Mouse (Mus musculus) forebrain, embryonic 16.5 days (tissue): ENCODE data around the gene Atp6v1c2. TPM values are rescaled to one million over a fixed set of nuclear protein-coding genes. Genes with fewer than 3 reads are reported as not detected.
A peak's percentile ranks its signal among the peaks of the same experiment; 100 is the strongest.

ENCODE experiments used
- ATAC-seq: fragments of 200-750 bp; cut with Nextera tagmentation; 2 replicates; pipeline ENCODE4 v1.8.0; 2017; ENCODE audit warnings: mild to moderate bottlenecking, moderate library complexity
- H3K27ac ChIP-seq: fragments of 300-500 bp; sonication (generic); 2 replicates; pipeline ENCODE4 v1.5.1; 2014; ENCODE audit warnings: low read length, control low read depth
- H3K27me3 ChIP-seq: fragments of 300-500 bp; sonication (generic); replicated peaks from 2 replicates; pipeline ENCODE4 v1.6.1; 2014; ENCODE audit warnings: low read length; ENCODE audit not compliant: control insufficient read depth, insufficient read depth
- H3K36me3 ChIP-seq: fragments of 300-500 bp; sonication (generic); 2 replicates; pipeline ENCODE4 v1.6.1; 2014; ENCODE audit not compliant: control insufficient read depth, insufficient read depth
- H3K4me1 ChIP-seq: fragments of 300-500 bp; sonication (generic); replicated peaks from 2 replicates; pipeline ENCODE4 v1.6.1; 2014; ENCODE audit warnings: low read length; ENCODE audit not compliant: control insufficient read depth, insufficient read depth
- H3K4me2 ChIP-seq: fragments of 300-500 bp; sonication (generic); 2 replicates; pipeline ENCODE4 v1.6.1; 2014; ENCODE audit warnings: mild to moderate bottlenecking, low read length, control low read depth
- H3K4me3 ChIP-seq: fragments of 300-500 bp; sonication (generic); replicated peaks from 2 replicates; pipeline ENCODE4 v1.5.1; 2014; ENCODE audit warnings: mild to moderate bottlenecking, low read length, control low read depth
- H3K9ac ChIP-seq: fragments of 300-500 bp; sonication (generic); replicated peaks from 2 replicates; pipeline ENCODE4 v1.6.1; 2014; ENCODE audit warnings: low read depth, low read length, control low read depth
- H3K9me3 ChIP-seq: fragments of 300-500 bp; sonication (generic); 2 replicates; pipeline ENCODE4 v1.6.1; 2016; ENCODE audit warnings: low read length; ENCODE audit not compliant: control insufficient read depth
- WGBS: fragments of 180-500 bp; shearing (Covaris S2); extraction: QIAGEN DNeasy Blood & Tissue Kit; methylation state at CpG from one replicate; pipeline ENCODE4 v1.1.7; 2014; 5-methylcytosine and 5-hydroxymethylcytosine counted together
- polyA plus RNA-seq: library from polyadenylated mRNA; unstranded; fragments of >200 nt; fragmentation: Nextera tagmentation; extraction: Ambion mirVana; gene quantifications from 2 replicates; pipeline ENCODE4 v1.2.1, GENCODE M21; 2015

The Atp6v1c2 gene
- polyA plus RNA-seq, 1 experiment from 2014 or later: 1.3 TPM

DNA sequence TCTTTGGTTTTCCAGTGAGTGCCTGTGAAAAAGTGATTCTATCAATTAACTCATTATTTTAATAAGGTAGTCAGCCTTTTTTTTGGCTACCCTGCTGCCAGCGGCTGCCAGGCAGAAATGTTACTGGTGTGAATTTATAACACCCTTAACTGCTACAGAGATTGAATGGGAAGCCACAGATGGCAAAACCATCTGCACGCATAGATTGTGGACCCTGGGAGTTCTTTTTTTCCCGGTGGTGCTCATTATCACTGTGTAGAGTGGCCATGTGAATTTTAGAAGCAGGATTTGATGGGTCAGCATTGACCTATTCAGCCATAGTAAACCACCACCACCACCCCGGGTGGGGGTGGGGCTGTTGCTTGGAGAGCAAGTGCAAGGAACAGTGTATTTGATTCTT, 61.8 kb downstream of the Atp6v1c2 start:
- H3K4me3 ChIP-seq: peak overlapping the region; percentile 93
- H3K27me3 ChIP-seq: no peaks in the 10 kb centered on the region
- H3K4me2 ChIP-seq: peak overlapping the region; percentile 55
- peaks cover 49% of the 10 kb centered on the region for H3K4me1 ChIP-seq
- no peaks in the 10 kb centered on the region for H3K9me3 ChIP-seq
- H3K9ac ChIP-seq: peak overlapping the region; percentile 94
- 2% methylated on average over 4 of the region's 4 CpGs for WGBS
- ATAC-seq: peak; percentile 44
- peaks cover 18% of the 10 kb centered on the region for H3K36me3 ChIP-seq
- H3K27ac ChIP-seq: peak overlapping the region; percentile 89

DNA sequence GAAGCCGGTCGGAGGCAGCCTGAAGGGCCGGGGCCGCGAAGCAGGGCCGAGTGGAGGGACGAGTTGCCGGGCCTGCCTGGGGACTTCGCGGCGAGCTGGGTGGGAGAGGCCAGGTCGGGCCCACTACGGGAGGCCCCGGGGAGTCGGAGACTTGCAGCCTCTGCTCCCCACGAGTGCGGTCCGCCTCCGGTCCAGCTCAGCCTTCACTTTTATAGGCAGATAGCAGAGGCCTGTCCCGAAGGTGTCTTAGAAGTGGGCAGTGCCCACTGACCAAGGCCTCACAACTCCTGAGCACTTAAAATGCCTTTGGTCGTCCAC, 62.5 kb downstream of the Atp6v1c2 start:
- H3K9me3 ChIP-seq: no peaks in the 10 kb centered on the region
- H3K9ac ChIP-seq: peak overlapping the region; percentile 94
- H3K27me3 ChIP-seq: no peaks in the 10 kb centered on the region
- ATAC-seq: no peak
- H3K4me2 ChIP-seq: peak overlapping the region; percentile 55
- peak overlapping the region; percentile 89 for H3K27ac ChIP-seq
- peak overlapping the region; percentile 93 for H3K4me3 ChIP-seq
- peaks cover 15% of the 10 kb centered on the region for H3K36me3 ChIP-seq
- WGBS: 2% methylated on average over 21 of the region's 21 CpGs
- H3K4me1 ChIP-seq: peaks cover 43% of the 10 kb centered on the region

DNA sequence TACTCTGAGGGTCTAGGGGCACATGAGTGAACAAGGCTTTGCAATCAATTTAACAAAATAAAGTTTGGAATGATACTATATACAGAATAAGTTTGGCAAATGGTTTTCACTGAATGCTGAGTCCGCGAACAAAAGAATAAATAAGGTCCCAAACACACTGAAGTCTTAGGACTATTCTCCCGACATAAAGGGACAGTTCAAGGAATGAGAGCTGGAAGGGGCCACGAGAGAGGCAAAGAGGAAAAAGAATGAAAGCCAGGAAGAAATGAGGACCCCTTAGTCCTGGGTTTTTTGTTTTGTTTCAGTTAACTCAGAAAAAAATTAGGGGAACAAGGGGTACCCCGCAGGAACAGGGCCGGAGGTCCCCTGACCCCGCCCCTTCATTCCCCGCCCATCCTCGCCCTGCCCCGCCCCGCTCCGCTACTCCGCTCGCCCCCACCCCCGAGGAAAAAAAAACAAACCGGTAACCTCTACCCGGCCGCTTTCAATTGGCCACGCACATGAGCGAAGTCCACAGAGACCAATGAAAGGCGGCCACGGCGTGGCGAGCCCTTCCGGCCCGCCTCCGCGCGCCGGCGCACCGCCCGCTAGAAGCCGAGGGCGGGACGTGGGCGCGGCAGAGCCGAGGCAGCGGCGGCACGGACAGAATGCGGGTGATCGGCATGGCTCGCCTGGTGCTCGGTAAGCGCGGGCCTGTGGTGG, 63.0 kb downstream of the Atp6v1c2 start, which contains the start of gene Pdia6:
Gene Pdia6, plus strand, starts transcription at position 575 of the 702 bp plus-strand sequence.
- Histone ChIP-seq H3K27ac (peak within 1 kb of the TSS; percentile 89), H3K4me2 (peak within 1 kb of the TSS; percentile 55), H3K9me3 (no peaks in the 10 kb centered on the region), H3K9ac (peak within 1 kb of the TSS; percentile 94), H3K36me3 (peaks cover 11% of the 10 kb centered on the region), H3K4me1 (peaks cover 38% of the 10 kb centered on the region), H3K27me3 (no peaks in the 10 kb centered on the region), H3K4me3 (peak within 1 kb of the TSS; percentile 93)
- peak; percentile 99 for ATAC-seq
- WGBS: under 1% methylated on average over 43 of the region's 48 CpGs

DNA sequence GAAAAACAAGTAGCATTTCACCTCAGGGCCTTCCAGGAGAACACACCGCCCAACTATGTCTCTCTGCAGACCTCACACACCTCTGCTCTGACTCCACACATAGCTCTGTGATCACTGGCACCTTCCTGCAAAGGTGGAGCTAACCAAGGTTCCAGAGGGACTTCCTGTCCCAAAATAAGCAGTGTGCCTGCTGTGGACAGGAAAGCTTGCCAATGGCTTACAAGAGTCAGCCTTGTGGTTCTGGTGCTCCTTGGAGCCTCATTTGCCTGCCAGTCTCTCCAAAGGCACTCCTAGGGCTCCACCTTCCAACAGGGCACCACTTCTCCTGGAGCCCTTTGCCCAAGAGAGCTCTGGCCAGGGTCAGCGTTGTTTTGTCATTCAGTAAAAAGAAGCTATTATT, 64.3 kb downstream of the Atp6v1c2 start:
- Histone ChIP-seq H3K27ac (no peak overlapping the region), H3K9ac (no peak overlapping the region), H3K4me2 (no peak overlapping the region), H3K4me3 (no peak overlapping the region), H3K27me3 (no peaks in the 10 kb centered on the region), H3K9me3 (no peaks in the 10 kb centered on the region), H3K4me1 (peaks cover 28% of the 10 kb centered on the region), H3K36me3 (peaks cover 2% of the 10 kb centered on the region; the same call in 1 of the 2 replicates)
- ATAC-seq: no peak
- 100% methylated on average over 2 of the region's 2 CpGs for WGBS

DNA sequence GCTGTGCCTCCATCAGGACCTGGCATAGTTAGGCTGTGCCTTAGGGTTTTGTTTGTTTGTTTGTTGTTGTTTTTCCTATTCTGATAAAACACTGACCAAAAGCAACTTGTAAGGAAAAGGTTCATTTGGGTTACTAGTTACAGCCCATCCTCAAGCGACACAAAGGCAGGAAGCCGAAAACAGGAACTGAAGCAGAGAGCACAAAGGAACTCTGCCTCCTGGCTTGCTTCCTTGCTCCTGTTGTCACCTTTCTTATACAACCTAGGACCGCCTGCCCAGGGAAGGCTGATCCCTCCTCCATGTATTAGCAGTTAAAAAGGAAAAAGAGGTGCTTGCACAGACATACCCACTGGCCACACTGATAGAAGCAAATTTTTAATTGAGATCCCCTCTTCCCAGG, 65.3 kb downstream of the Atp6v1c2 start:
- ATAC-seq: no peak
- 0 out of 2 replicates have a peak, but pooled peaks cover under 1% of the 10 kb centered on the region for H3K36me3 ChIP-seq
- no peak overlapping the region for H3K9ac ChIP-seq
- no peaks in the 10 kb centered on the region for H3K9me3 ChIP-seq
- H3K4me3 ChIP-seq: no peak overlapping the region
- no peak overlapping the region for H3K27ac ChIP-seq
- H3K4me1 ChIP-seq: peaks cover 20% of the 10 kb centered on the region
- H3K4me2 ChIP-seq: no peak overlapping the region
- 79% methylated on average over 3 of the region's 3 CpGs for WGBS
- H3K27me3 ChIP-seq: no peaks in the 10 kb centered on the region

DNA sequence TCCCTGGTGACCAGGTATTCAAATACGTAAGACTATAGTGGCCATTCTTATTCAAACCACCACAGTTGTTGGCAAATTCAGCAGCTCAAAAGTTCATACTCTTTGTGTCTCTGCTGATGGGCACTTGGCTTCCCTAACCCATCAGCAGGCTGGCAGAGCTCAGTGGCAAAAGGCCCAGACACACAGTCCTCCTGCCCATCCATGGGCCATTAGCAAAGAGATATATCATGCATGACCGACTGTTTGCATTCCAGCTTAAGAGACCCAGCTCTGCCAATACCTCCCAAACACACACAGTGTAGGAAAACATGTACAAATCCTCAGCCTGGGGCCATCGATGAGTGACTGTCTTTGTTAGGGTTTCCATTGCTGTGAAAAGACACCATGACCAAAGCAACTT, 68.2 kb downstream of the Atp6v1c2 start:
- H3K36me3 ChIP-seq: no peaks in the 10 kb centered on the region
- no peak overlapping the region for H3K27ac ChIP-seq
- H3K4me3 ChIP-seq: no peak overlapping the region
- ATAC-seq: peak; percentile 9; the same call in 1 of the 2 replicates
- H3K27me3 ChIP-seq: no peaks in the 10 kb centered on the region; the same call in 1 of the 2 replicates
- H3K9ac ChIP-seq: no peak overlapping the region
- H3K4me2 ChIP-seq: no peak overlapping the region
- no peaks in the 10 kb centered on the region for H3K9me3 ChIP-seq
- 75% methylated on average over 3 of the region's 3 CpGs for WGBS
- H3K4me1 ChIP-seq: peaks cover 5% of the 10 kb centered on the region

DNA sequence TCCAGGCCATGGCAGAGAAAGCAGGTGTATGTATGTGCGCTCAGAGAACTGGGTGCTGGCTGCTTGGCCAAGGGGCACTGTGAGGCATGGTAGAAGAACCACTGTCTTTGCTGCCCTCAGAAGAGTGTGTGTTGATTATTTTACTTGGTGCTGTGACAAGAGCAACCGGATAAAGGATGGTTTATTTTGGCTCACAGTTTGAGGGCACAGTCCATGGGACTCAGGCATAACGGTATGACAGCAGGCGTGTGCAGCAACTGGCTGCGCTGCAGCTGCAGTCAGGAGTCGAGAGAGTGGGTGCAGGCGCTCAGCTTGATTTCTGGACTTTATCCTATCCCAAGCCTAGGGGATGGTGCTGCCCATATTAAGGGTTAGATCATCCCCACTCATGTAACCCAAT, 70.7 kb downstream of the Atp6v1c2 start:
- Histone ChIP-seq H3K9ac (no peak overlapping the region), H3K27ac (no peak overlapping the region), H3K4me1 (peaks cover 4% of the 10 kb centered on the region), H3K4me2 (no peak overlapping the region), H3K4me3 (no peak overlapping the region), H3K36me3 (no peaks in the 10 kb centered on the region), H3K27me3 (no peaks in the 10 kb centered on the region; the same call in 1 of the 2 replicates), H3K9me3 (no peaks in the 10 kb centered on the region)
- ATAC-seq: no peak
- 89% methylated on average over 7 of the region's 7 CpGs for WGBS

DNA sequence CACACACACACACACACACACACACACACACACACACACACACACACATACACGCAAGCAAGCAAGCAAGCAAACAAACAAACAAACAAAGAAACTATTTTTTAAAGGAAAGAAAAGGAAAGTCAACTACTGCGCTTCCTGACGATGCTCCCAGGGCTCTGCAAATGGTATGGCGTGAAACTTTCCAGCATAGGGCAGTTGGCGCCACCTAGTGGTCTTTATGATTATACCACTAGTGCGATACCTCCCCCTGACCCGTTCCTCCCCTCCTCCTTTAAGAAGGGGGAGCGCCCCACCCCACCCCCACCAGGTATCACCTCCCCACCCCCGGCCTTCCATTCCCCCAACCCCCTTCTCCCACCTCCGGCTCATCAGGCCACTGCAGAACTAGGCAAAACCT, 72.3 kb downstream of the Atp6v1c2 start:
- Histone ChIP-seq H3K9ac (no peak overlapping the region), H3K9me3 (no peaks in the 10 kb centered on the region), H3K4me2 (no peak overlapping the region), H3K27me3 (no peaks in the 10 kb centered on the region; the same call in 1 of the 2 replicates), H3K4me3 (no peak overlapping the region), H3K27ac (no peak overlapping the region), H3K4me1 (peaks cover 9% of the 10 kb centered on the region), H3K36me3 (no peaks in the 10 kb centered on the region)
- peak; percentile 60 for ATAC-seq
- WGBS: 2% methylated on average over 9 of the region's 10 CpGs

DNA sequence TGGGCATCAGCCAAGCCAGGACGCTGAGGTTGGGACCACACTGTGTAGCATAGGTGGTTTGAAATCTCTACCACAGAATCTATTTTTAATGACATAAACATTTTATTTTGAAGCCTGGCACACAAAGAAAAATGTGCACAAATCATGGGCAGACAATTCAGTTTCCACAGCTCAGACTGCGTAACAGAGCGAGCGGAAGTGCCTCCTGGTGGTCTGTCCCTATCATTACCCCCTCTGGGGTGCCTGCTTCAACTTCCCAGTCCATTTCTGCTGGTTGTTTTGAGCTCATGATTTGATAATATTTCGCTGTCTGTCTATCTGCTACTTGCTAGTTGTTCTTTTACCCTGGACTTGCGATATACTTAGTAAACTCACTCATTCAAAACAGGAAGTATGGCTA, 73.6 kb downstream of the Atp6v1c2 start:
- H3K4me3 ChIP-seq: no peak overlapping the region
- H3K9me3 ChIP-seq: no peaks in the 10 kb centered on the region
- H3K4me1 ChIP-seq: peaks cover 9% of the 10 kb centered on the region
- WGBS: 87% methylated on average over 6 of the region's 6 CpGs
- H3K27ac ChIP-seq: no peak overlapping the region
- no peaks in the 10 kb centered on the region for H3K36me3 ChIP-seq
- H3K4me2 ChIP-seq: no peak overlapping the region
- 0 out of 2 replicates have a peak, but pooled peaks have one; percentile 27 for ATAC-seq
- no peaks in the 10 kb centered on the region; the same call in 1 of the 2 replicates for H3K27me3 ChIP-seq
- no peak overlapping the region for H3K9ac ChIP-seq
